Mouse (Mus musculus) right cerebral cortex, adult 2 months (tissue): Measurements from ENCODE around the gene Kcnk13.

Source experiments
- DNase-seq, 2 experiments: peaks; one replicate each; pipeline ENCODE4 v3.0.0; 2021 to 2022; ENCODE audit warnings: low spot score in 2 of 2

Gene Kcnk13

DNA sequence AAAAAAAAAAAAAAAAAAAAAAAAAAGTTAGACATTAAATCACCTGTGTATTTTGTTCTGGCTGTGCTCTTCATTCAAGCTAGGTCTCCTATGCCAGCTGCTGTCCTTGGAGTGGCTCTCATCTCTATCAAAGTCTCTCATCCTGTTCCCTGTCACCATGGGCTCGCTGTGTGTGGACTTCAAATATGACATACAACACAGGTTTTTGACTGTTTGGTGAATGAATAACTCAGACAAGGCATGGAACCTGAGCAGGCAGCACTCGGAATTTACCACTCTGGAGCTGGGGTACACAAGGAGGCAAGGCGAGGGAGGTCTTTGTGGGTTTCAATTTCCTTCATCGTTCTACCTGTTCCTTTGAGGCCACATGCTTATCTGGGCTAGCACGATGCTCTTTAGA lies 50.8 kb downstream of the Kcnk13 start:
- no peak for DNase-seq

DNA sequence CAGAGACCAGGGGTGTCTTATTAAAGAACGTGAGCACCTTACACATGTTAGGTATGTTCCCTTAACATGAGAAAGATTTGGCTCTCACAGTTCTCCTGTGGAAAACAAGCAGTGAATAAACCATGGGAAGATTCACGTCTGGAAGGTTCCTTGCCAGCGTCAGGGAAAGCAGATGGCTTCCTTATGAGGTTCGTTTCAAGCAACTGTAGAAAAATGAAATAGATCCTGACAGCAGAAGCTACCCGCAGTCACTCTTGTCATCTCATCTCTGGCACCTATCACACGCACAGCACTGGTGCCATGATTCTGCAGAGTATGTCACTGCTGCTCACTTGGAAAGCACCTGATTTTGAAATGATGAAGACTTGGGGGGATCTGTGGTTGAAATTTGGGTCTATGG lies 53.4 kb downstream of the Kcnk13 start:
- DNase-seq, result no peak

DNA sequence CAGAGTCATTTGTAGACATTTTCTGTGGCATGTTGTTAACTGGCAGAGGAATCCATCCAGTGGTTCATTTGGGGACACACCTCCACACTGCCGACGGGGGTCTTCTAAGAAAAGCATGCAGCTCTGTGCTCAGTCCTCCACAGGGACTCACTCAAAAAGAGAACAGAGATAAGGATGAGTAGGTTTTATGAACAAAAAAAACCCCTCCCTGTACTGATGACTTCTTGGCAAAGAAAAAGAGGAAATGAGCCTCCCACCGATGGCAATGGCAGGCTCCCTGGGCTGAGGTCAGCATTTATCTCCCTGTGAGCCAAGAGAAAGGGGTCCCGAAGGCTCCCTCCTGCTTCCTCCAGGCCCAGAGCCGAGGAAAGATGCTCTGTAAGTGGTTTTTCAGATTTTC lies 58.2 kb downstream of the Kcnk13 start:
- no peak for DNase-seq

DNA sequence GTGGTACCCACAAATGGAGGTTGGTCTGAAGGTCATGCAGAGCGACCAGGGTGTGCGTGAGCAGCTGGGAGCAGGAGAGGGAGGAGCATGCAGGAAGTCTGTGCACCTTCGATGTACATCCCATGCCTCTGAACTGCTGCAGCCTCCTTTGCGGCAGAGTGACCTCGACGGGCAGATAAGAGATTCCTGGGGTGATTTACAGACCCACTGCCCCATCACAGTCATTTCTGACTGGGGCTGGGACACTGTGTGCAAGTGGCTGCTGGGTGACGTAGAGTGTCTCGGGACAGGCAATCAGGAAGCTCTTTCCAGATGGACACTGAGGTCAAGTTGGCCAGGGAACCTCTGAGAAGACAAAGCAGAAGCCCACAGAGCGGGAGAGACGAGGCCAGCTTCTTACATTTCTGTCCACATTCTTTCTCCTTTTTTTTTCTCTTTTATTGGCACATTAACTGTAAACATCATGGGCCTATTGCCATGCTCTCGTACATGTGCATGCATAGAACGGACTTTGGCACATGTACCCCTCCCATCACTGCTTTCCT lies 59.6 kb downstream of the Kcnk13 start:
- DNase-seq, result no peak

DNA sequence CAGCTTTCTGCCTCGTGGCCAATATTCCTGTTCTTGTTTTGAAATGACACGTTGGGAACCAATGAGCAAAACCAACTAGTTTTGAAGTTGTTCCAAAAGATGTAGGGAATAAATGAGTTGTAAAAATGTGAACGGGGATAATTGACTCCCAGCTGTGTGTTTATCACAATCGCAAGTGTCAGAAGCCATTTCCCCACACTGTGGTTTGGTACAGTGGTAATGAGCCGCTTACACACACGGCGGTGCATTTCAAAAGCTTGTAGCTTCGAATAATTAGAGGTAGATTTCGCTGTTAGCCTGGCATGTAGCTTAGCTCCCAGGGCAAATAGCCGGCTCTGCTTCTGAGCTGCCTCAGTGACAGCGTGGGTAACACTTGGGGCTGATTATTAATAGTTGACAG lies 61.4 kb downstream of the Kcnk13 start:
- DNase-seq, result no peak

DNA sequence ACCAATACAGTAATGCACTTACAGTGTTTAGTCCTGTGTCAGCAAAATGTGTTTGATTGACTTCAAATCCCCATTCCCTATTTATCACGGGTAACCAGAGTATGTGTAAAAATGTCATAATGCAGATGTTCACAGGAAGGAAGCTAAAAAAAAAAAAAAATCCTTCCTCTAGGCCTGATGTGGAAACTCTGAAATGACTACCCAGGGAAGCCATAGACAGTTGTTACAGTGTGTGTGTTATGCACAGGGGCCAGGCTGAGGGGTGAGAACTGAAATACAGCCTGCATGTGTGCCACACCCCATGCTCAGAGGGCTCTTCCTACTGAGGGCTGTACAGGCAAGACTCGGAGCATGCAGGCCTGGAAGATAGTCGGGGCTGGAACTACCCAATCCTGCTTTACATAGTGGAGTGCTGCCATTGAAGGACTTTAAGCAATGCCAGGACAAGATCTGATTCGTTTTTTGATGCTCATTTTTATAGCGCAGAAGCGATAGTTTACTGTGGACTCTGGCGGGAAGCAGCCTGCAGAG lies 62.5 kb downstream of the Kcnk13 start:
- no peak for DNase-seq

DNA sequence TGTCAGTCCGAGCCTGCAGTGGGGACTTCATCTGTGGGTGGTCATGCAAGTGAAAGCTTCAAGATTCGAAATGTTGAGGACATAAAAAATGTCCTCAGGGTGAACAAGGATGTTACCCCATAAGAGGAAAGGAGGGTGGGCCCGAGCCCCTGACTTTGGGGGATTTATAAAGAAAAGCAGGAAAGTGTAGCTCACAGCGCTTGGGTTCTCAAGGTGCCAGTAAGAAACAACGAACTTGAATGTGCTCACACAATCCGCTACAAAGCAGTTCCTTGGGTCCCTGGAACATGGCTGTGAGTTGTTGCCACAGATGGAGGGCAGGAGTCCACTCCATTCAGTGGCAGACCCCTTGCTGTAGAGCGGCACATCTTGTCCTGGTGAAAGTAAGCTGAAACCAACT lies 63.0 kb downstream of the Kcnk13 start:
- DNase-seq, result no peak

DNA sequence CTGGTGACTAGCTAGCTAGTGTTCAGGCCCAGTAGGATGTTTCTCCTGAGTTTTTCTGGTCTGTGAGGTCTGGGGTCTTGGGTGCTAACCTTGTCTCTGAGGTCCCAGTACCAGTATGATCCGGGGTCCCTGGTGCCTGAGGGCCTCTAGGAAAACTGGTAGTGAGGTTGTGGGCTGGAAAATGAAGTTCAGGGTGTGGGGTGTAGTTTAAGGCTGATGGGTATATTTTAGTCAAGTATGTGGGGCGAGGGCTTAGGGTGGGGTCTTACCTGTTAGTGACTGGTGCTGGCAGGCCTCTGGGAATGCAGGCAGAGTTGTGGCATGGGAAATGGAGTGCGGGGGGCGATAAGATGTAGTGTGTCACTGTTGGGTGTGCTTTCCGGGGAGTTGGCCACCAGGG lies 67.4 kb downstream of the Kcnk13 start:
- no peak for DNase-seq

DNA sequence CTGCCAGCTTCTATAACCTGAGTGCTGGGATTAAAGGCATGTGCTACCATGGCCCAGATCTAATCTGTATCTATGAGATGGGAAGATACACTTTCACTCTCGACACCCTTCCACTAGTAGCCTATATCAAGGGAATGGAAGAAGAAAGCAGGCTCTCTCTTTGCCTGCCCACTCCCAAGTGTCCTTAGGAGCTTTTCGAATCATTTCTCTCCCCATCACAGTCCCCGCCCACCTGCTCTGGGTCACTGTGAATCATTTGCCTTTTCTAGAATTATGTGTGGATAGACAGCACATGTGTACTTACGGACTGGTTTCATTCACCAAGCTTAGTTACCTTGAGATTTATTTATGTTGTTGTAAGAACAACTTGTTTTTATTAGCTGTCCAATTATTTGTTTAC lies 68.2 kb downstream of the Kcnk13 start:
- DNase-seq, result no peak

DNA sequence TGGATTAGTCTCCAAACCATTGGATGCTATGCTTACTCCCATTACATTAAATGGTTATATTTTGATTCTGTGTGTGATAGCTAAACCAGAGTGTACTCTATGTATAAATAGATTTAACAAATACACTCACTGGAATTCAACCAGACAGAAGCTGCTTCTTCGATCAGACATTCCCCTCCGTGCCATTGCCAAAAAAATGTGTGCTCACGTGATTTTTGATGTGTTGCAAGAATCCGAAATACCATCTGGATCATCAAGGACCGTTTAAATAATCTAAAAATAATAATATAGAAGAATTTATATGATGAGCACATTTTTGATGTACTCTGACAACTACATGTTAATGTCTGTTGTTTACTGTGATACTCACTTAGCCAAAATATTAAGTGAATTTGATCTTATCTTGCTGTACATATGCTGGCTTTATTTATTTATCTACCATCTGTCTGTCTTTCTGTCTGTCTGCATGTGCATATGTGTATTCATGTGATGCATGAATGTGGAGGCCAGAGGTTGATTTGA lies 74.5 kb downstream of the Kcnk13 start:
- no peak for DNase-seq

DNA sequence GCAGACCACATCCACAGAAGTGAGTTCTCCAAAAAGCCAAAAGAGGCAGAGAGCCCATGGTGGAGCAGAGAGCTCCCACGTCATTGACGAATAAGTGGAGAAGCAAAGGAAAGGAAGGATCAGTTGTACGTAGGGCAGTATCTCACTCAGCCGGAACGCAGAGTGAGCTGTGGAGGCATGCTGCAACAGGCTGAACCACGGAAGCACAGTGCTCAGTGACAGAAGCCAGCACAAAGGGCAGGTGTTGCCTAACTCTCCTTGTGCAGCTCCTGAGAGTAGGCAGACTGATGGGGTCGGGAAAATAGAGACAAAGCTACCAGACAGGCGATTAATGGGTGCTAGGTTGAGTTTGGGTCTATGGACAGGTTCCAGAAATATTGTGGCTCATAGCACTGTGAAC lies 77.8 kb downstream of the Kcnk13 start:
- no peak for DNase-seq

DNA sequence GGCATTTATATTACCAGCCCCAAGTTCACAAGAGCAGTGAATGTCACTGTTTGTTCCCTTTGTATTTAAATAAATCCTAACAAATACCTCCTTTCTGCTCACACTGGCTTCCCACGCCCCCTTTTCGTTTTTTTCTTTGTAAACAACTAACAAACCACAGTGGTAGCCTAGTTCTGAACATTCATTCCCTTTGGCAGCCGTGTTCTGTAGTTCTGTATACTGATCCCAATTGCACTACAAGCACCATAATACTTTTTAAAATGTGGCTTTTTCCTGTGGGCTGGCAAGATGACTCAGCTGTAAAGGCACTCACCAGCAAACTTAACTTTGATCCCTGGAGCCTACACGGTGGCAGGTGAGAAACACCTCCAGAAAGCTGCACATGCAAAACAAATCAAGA lies 80.4 kb downstream of the Kcnk13 start:
- peak in 1 of 2 experiments; percentile 25 for DNase-seq

DNA sequence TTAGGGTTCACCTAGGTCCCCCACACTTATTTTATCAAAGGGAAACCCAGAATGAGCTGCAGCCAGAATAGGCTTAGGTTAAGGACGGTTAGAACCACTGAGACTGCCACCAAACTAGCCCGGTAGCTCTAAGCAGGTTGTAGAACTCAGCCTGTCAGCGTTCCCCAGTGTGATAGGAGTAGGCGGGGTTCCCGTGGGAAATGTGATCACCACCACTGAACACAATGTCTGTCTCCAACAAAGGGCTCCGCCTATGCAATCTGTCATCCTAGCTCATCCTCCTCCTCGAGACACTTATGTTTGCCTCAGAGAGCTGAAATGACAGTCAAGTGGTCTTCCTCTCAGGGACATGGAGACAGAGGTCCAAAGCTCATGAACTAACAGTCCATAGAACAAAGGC lies 86.3 kb downstream of the Kcnk13 start:
- no peak for DNase-seq

DNA sequence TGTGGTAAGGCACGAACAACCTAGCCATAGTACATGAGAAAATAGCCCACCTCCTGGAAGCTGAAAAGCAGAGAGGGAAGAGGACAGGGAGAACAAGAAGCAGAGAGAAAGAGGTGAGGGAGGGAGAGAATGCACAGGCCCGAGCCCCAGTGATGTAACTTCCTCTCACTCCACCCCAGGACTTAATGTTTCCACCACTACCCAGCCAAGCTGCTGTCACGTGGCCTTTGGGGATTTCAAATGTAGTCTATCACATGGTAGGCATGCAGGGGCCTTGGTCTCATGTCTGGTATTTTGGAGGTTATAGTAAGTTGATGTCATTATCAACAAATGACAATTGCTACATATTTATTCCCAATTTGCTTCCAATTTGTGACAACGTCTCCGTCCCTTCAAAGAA lies 89.3 kb downstream of the Kcnk13 start:
- no peak for DNase-seq

DNA sequence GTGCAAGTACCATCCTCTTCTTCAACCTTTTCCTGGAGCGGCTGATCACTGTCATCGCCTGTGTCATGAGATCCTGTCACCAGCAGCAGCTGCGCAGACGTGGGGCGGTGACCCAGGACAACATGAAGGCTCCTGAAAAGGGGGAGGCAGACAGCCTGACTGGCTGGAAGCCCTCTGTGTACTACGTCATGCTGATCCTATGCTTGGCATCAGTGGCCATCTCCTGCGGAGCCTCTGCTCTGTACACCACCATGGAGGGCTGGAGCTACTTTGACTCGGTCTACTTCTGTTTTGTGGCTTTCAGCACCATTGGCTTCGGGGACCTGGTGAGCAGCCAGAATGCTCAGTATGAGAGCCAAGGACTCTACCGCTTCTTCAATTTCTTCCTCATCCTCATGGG lies 96.8 kb downstream of the Kcnk13 start:
- no peak for DNase-seq

DNA sequence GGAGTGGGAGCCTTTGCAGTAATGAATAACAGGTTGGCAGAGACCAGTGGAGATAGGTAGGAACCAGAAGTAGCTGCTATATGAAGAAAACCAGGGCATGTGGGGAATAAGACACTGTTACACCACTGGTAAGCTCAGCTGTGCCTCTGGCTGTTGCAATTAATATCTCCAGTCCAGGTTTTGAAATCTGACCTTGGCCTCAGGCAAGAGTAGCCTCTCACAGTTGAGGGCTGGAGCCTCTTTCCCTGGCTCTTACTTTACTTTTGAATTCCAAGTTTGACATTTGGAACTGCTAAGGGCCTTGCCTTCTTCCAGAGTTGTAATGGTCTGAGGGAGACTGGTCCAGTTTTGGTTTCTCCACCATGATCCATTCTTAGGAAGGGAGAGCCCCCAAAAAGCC lies 97.5 kb downstream of the Kcnk13 start:
- DNase-seq, result no peak

DNA sequence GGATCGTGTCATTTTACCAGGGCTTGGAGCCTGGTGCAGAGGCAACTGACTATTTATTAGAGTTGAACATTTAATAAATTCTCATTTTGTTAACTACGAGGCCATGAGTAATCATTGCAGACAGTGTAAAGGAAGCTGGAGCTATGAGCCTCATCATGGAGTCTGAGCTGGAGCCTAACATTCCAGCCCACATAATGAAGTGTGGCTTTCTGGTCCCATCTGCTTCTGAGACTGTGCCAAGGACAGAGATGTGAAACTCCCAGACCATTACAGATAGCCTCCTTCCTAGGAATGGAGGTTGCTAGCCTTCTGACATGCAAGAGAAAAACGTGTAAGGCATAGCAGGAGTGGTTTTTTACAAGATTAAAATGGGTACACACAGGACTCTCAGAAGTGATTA lies 98.3 kb downstream of the Kcnk13 start:
- no peak for DNase-seq

DNA sequence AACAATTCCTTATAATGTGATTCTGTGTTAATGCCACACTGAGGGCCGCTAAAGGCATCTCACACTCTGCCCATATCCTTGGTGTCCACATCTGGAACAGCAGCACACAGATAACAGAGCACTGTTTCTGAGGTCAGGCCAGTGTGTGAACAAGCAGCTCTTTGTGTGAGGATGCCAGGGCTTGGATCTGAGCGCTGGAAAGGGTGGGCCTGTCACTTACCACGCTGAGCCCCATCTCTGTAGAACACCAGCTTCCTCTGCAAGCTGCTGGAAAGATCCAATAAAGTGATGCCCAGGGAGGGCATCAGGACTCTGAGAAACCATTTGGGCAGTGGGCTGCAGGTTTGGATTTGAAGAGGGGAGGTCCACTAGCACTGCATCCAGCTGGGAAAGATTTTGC lies 100.8 kb downstream of the Kcnk13 start:
- no peak for DNase-seq

DNA sequence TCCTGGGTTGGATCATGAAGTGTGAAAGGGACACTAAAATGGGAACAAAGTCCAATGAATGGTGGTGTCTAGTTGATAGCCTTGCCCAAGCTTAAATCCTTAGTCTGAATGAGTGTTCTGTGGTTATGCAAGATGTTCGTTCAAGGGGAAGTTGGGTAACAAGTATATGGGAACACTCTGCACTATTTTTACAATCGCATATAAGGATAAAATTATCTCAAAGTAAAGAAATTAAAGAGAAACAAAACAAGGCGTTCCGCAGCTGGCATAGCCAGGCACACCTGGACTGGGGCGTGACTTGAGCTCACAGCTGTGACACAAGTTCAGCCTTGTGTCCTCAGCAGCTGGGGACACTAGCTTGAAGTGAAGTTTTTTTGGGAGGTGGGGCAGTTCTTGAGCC lies 103.2 kb downstream of the Kcnk13 start:
- no peak for DNase-seq

DNA sequence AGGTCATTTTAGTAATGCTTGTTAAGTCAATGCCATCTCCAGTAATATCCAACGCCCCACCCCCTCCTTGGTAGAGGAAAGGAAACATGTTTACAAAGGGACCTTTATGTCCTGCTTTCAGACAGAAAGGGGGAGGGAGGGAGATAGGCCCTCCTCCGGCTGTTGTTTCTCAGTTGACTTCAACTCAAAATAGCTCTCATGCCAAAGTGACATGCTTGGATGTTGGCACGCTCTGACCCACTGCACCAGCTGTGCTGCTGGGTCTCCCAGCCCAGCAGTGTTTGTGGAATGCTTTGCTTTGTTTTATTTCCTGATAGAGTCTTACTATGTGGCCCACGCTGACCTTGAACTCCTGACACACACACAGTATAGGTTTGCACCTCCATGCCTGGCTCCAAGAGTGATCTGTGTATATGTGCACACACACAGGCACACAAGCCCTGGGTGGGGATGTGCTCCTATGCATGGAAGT lies 108.9 kb downstream of the Kcnk13 start:
- no peak for DNase-seq

DNA sequence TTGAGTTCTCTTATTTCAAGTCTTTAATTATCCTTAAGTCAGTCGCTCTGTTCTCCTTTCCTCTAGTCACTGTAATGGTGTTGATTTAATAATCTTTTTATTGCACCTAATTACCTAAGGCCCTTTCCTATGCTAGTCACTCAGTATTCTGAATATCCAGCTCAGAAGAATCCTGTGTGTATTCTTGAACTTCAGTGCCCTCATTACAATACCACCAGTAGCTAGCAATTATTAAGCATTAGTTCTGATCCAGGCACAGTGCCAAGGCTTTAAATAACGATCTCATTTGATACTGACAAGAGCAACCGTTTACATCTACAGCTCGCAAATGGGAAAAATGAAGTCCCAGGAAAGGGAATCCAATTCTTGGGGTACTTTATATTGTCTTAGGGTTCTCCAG lies 111.4 kb downstream of the Kcnk13 start:
- no peak for DNase-seq

DNA sequence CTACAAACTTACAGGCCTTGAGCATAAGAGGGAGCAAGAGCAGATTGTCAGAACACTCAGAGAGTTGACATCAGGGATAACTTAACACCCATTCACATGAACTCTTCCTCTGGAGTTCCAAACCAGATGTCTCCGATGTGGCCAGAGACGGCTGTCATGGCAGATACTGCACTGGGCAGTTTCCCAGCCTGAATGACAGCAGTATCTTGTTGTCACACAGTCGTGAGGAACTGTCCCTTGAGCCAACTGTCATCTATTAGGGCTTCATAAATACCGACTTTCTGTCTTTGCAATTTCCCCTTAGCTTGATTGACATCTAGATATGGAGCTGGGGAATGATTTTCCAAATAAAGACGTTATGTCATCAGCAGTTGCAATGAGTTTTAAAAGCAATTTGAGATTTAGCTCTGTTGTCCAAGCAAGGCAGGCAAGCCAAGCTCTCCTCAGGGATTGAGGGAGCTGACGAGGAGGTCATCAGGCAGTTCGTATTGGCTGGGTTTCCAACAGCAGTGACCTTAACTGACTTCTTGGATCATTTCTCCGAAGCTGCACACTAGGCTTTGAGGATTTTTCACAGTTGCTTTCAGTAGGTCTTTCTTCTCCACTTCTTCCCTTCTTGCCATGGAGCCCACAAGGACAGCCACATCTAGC lies 115.5 kb downstream of the Kcnk13 start:
- no peak for DNase-seq

DNA sequence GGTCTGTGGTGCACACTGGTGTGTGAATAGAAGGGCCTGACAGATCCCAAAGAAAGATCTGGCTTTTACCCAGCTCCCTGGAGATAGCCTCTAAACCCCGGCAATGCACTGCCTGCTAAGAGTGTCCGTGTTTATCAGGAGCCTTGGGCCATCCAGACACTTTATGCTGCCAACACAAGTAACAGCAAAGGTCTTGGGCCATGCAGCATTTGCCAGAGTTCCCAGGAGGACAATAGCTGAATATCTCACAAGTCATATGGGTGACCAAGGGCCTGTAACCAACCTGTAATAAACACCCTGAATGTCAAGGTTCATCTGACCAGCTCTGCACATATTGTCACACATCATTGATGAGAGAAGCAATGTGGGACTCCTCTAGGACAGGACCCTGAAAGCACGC lies 123.7 kb downstream of the Kcnk13 start:
- DNase-seq, result no peak

DNA sequence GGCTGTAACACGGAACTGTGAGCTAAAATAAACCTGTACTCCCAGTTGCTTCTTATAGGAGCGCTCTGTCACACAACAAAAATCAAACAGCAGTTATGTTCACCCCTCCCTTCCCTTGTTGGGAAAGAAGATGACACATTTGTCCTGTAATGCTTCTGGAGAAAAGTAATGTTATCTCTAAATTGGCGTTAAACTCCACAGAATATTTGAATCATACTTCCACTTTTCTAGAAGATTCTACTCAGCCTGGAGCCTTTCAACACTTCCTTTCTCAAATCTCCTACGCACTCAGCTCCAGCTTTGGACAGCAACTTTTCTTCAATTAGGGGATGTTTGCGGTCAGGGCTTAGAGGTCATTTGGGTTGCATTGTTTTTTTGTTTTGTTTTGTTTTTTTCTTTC lies 125.0 kb downstream of the Kcnk13 start:
- DNase-seq, result no peak
